In the genomic region with DNA sequence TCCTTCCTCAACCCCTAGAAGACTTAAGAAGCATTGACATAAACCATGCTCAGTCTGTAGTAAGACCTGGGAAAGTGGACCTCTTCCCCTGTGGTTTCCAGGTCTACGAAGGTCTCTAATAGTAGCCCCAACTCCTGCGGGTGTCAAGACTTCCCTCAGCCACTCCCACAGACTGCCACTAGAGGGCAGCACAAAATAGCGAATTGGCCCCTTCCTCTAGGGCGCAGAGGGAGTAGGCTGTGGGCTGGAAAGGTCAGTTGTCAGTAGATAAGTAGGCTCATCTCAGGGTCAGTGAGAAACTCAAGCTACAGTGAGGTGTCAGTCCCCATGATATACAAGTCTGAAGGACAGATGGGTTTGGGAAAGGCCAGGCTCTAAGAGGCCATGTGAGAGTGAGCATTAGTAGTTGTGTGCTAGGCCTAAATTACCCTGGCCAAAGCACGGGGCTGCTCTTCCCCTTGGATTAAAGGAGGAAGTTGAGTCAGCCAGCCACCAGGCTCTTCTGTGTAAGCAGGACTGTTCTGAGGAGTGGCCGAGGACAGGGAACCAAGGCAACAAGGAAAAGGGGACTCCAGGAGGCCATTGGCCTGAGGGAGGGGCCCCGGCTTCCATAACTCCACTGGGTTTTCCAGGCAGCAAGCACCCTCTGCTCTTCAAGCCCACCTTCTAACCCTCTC, we compare ENCODE assay signal across 8 mouse cellular contexts. TPM values are rescaled to one million over a fixed set of nuclear protein-coding genes. Genes with fewer than 3 reads are reported as not detected.
A peak's percentile ranks its signal among the peaks of the same experiment; 100 is the strongest.
DNase-seq lines count a peak whose midpoint lies in the region; ATAC-seq lines count a peak whose summit lies in the region.

No protein-coding gene starts in this region.

- peak overlapping the region; percentile 75 for H3K4me3 ChIP-seq in forebrain, embryonic 15.5 days
- peak overlapping the region; percentile 66; the same call in 1 of the 2 replicates for H3K4me3 ChIP-seq in hindbrain, embryonic 10.5 days

- no peaks in the 10 kb centered on the region for H3K27me3 ChIP-seq in forebrain, embryonic 15.5 days
- peaks cover 48% of the 10 kb centered on the region for H3K27me3 ChIP-seq in hindbrain, embryonic 10.5 days (ENCODE audit: insufficient read depth, poor library complexity, severe bottlenecking)

- no peaks in the 10 kb centered on the region for H3K9me3 ChIP-seq in forebrain, embryonic 15.5 days
- no peaks in the 10 kb centered on the region for H3K9me3 ChIP-seq in hindbrain, embryonic 10.5 days

- 0 out of 2 replicates have a peak overlapping the region, but pooled peaks have one; percentile 89 for H3K9ac ChIP-seq in forebrain, embryonic 15.5 days (replicated peaks)

- WGBS in forebrain, embryonic 15.5 days, result 22% methylated on average over 7 of the region's 7 CpGs
- 23% methylated on average over 7 of the region's 7 CpGs for WGBS in hindbrain, embryonic 10.5 days

- peak; percentile 28; the same call in 1 of the 2 replicates for ATAC-seq in forebrain, embryonic 15.5 days (replicated peaks)

- H3K4me2 ChIP-seq in forebrain, embryonic 15.5 days (replicated peaks), result peak overlapping the region; percentile 72

- peaks cover 35% of the 10 kb centered on the region for H3K4me1 ChIP-seq in forebrain, embryonic 15.5 days
- peaks cover 37% of the 10 kb centered on the region for H3K4me1 ChIP-seq in hindbrain, embryonic 10.5 days (replicated peaks)

- peak; percentile 88 for DNase-seq in MN1 (ENCODE audit: low spot score)
- peak; percentile 86 for DNase-seq in cerebellum, adult 11 months
- DNase-seq in hindbrain, embryonic 10.5 days (ENCODE audit: low spot score), result peak; percentile 87
- DNase-seq in layer of hippocampus, adult 9-10 months (ENCODE audit: low spot score), result peak; percentile 78
- peak; percentile 91 for DNase-seq in lung, postnatal 36 days
- peak; percentile 83 for DNase-seq in retina, adult 2 months (ENCODE audit: low read depth, low spot score)
- DNase-seq in thymus, postnatal 25 days, result peak; percentile 80

- H3K36me3 ChIP-seq in forebrain, embryonic 15.5 days, result no peaks in the 10 kb centered on the region; the same call in 1 of the 2 replicates
- no peaks in the 10 kb centered on the region for H3K36me3 ChIP-seq in hindbrain, embryonic 10.5 days

- H3K27ac ChIP-seq in forebrain, embryonic 15.5 days (replicated peaks), result peak overlapping the region; percentile 85; the same call in 1 of the 2 replicates
- H3K27ac ChIP-seq in hindbrain, embryonic 10.5 days, result peak overlapping the region; percentile 90

RNA-seq across cellular contexts. Expression of a gene that starts 9.5 kb away (rescaled TPM):
- not detected in 2 replicates for polyA plus RNA-seq in forebrain, embryonic 15.5 days (2015; fragmentation: Nextera tagmentation; extraction: Ambion mirVana)
- polyA plus RNA-seq in hindbrain, embryonic 10.5 days (2016; fragmentation: Nextera tagmentation; extraction: Ambion mirVana), result not detected in 2 replicates

RNA-seq across cellular contexts. Expression of a gene that starts 24.5 kb away (rescaled TPM):
- 35.1 and 38.1 TPM in 2 replicates for polyA plus RNA-seq in forebrain, embryonic 15.5 days (2015; fragmentation: Nextera tagmentation; extraction: Ambion mirVana)
- polyA plus RNA-seq in hindbrain, embryonic 10.5 days (2016; fragmentation: Nextera tagmentation; extraction: Ambion mirVana), result 4.7 and 12.7 TPM in 2 replicates

RNA-seq across cellular contexts. Expression of a gene that starts 25.2 kb away (rescaled TPM):
- polyA plus RNA-seq in forebrain, embryonic 15.5 days (2015; fragmentation: Nextera tagmentation; extraction: Ambion mirVana), result 9.0 and 9.1 TPM in 2 replicates
- polyA plus RNA-seq in hindbrain, embryonic 10.5 days (2016; fragmentation: Nextera tagmentation; extraction: Ambion mirVana), result 4.9 and 5.5 TPM in 2 replicates

RNA-seq across cellular contexts. Expression of a gene that starts 29.7 kb away (rescaled TPM):
- 215 TPM in 2 replicates for polyA plus RNA-seq in forebrain, embryonic 15.5 days (2015; fragmentation: Nextera tagmentation; extraction: Ambion mirVana)
- 391 and 411 TPM in 2 replicates for polyA plus RNA-seq in hindbrain, embryonic 10.5 days (2016; fragmentation: Nextera tagmentation; extraction: Ambion mirVana)

RNA-seq across cellular contexts. Expression of a gene that starts 39.8 kb away (rescaled TPM):
- 30.7 and 31.8 TPM in 2 replicates for polyA plus RNA-seq in forebrain, embryonic 15.5 days (2015; fragmentation: Nextera tagmentation; extraction: Ambion mirVana)
- 38.7 and 48.1 TPM in 2 replicates for polyA plus RNA-seq in hindbrain, embryonic 10.5 days (2016; fragmentation: Nextera tagmentation; extraction: Ambion mirVana)

Comparison
In these comparisons a context has a peak if more than half of its experiments do, and no peak if none do; other contexts are left out.
1. Peak in every context shown above with its lines: DNase-seq, ATAC-seq, H3K4me3 ChIP-seq and H3K27ac ChIP-seq.